In the genomic region with DNA sequence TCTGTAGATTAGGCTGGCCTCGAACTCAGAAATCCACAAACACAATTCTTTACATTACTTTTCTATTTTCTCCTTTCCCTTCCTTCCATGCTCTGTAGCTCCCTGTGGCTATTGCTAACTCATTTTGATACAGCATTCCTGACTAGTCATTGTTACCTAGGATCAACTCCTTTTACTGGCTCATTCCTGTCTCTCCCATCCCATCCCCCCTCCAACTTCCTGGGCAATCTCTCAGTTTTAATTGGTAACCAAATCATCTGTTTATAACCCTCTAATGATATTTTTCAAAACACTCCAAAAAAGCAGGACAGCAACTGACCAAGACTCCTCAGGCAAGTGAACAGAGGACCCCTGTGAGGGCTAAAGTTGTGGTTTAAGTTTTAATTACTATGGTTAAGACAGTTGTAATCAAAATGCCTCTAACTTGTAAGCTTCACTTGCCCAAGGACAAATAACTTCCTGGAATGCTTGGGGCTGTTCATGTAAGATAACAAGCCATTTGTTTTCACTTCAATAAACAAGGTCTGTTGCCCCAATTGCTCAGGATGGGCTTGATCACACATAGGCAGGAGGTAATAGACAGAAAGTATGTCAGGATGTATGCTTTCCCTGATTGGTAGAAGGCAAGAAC, we compare ENCODE assay signal across 28 mouse cellular contexts. TPM values are rescaled to one million over a fixed set of nuclear protein-coding genes. Genes with fewer than 3 reads are reported as not detected.
DNase-seq lines count a peak whose midpoint lies in the region; ATAC-seq lines count a peak whose summit lies in the region.
"Had no signal": no experiment of that assay in that cellular context is flagged by ENCODE, and none has a peak within 500 bp of the region (broad histone marks: within the 10 kb centered on the region; RNA-seq: fewer than 3 reads in every experiment).

No protein-coding gene starts in this region.

- H3K27me3 ChIP-seq in liver, embryonic 11.5 days (replicated peaks; ENCODE audit: control insufficient read depth, insufficient read depth, low read length): no peaks in the 10 kb centered on the region
- H3K27me3 ChIP-seq: CH12.LX; embryonic facial prominence, embryonic 13.5 days; heart, embryonic 13.5 days; hindbrain, embryonic 15.5 days; kidney, embryonic 15.5 days; lung, embryonic 15.5 days; megakaryocyte, embryonic 14.5 days; midbrain, embryonic 13.5 days; neural tube, embryonic 13.5 days had no signal

- WGBS in liver, embryonic 11.5 days: 77% methylated on average over 1 of the region's 1 CpGs

- H3K36me3 ChIP-seq in liver, embryonic 11.5 days (ENCODE audit: control insufficient read depth, insufficient read depth, low read length): no peaks in the 10 kb centered on the region
- H3K36me3 ChIP-seq: embryonic facial prominence, embryonic 13.5 days; forebrain, embryonic 10.5 days; heart, embryonic 13.5 days; hindbrain, embryonic 15.5 days; kidney, embryonic 15.5 days; lung, embryonic 15.5 days; midbrain, embryonic 13.5 days; neural tube, embryonic 13.5 days had no signal

- DNase-seq in liver, embryonic 11.5 days (ENCODE audit: low spot score): no peak
- no peak for DNase-seq in liver
- peak; percentile 67 for DNase-seq in c-Kit-positive CD71-positive TER-119-positive erythroid progenitor cells, embryonic 14.5 days (ENCODE audit: low spot score)
- DNase-seq in thymus, postnatal 14 days: no peak
- DNase-seq in lung, postnatal 10 days: no peak
- no peak for DNase-seq in left cerebral cortex, postnatal 10 days (ENCODE audit: extremely low spot score in 1 of 2, low spot score in 2 of 2)
- DNase-seq: adrenal gland, adult 8-10 months; cerebellum, adult 11 months; cerebellum, adult 9-10 months; gastrocnemius, postnatal 10 days; heart, postnatal 10 days; kidney, adult 11 months; kidney, postnatal 25 days; lung, postnatal 36 days; right cerebral cortex, postnatal 14 days had no signal

- peaks cover 5% of the 10 kb centered on the region; the same call in 1 of the 2 replicates for H3K4me1 ChIP-seq in liver, embryonic 11.5 days (replicated peaks; ENCODE audit: control insufficient read depth, insufficient read depth, low read length)
- H3K4me1 ChIP-seq: embryonic facial prominence, embryonic 13.5 days; hindbrain, embryonic 15.5 days; kidney, embryonic 15.5 days; lung, embryonic 15.5 days; midbrain, embryonic 13.5 days; neural tube, embryonic 13.5 days had no signal

- no peak overlapping the region for H3K4me3 ChIP-seq in liver, embryonic 11.5 days (ENCODE audit: low read depth, low read length)
- H3K4me3 ChIP-seq: embryonic facial prominence, embryonic 13.5 days; forebrain, embryonic 10.5 days; heart, embryonic 13.5 days; hindbrain, embryonic 15.5 days; kidney, embryonic 15.5 days; lung, embryonic 15.5 days; megakaryocyte, embryonic 14.5 days; midbrain, embryonic 13.5 days; neural tube, embryonic 13.5 days had no signal

- intact Hi-C loops in left cerebral cortex, postnatal 10 days (cut with DNase I): no loop called here

- no peaks in the 10 kb centered on the region for H3K9me3 ChIP-seq in liver, embryonic 11.5 days (ENCODE audit: control insufficient read depth, low read length)
- H3K9me3 ChIP-seq: embryonic facial prominence, embryonic 13.5 days; forebrain, embryonic 10.5 days; heart, embryonic 13.5 days; hindbrain, embryonic 15.5 days; kidney, embryonic 15.5 days; lung, embryonic 15.5 days; megakaryocyte, embryonic 14.5 days; midbrain, embryonic 13.5 days; neural tube, embryonic 13.5 days had no signal

- no peak overlapping the region; the same call in 1 of the 2 replicates for H3K4me2 ChIP-seq in liver, embryonic 11.5 days
- H3K4me2 ChIP-seq: embryonic facial prominence, embryonic 13.5 days; heart, embryonic 13.5 days; hindbrain, embryonic 15.5 days; kidney, embryonic 15.5 days; lung, embryonic 15.5 days; midbrain, embryonic 13.5 days; neural tube, embryonic 13.5 days had no signal

- H3K9ac ChIP-seq in liver, embryonic 11.5 days (ENCODE audit: low read depth, low read length): no peak overlapping the region
- H3K9ac ChIP-seq: embryonic facial prominence, embryonic 13.5 days; heart, embryonic 13.5 days; hindbrain, embryonic 15.5 days; kidney, embryonic 15.5 days; lung, embryonic 15.5 days; midbrain, embryonic 13.5 days; neural tube, embryonic 13.5 days had no signal

- peak; percentile 80 for ATAC-seq in liver, embryonic 11.5 days (replicated peaks; ENCODE audit: low FRiP score)
- peak; percentile 58 for ATAC-seq in megakaryocyte progenitor cell, adult 5-6 weeks (replicated peaks; ENCODE audit: poor library complexity)
- ATAC-seq: forebrain, embryonic 16.5 days; inflammation-experienced regulatory T-cells, adult 6 months; midbrain, embryonic 13.5 days had no signal

- H3K27ac ChIP-seq in liver, embryonic 11.5 days (ENCODE audit: low read depth, low read length): no peak overlapping the region
- H3K27ac ChIP-seq: embryonic facial prominence, embryonic 13.5 days; forebrain, embryonic 10.5 days; heart, embryonic 13.5 days; hindbrain, embryonic 15.5 days; kidney, embryonic 15.5 days; lung, embryonic 15.5 days; midbrain, embryonic 13.5 days; neural tube, embryonic 13.5 days had no signal

RNA-seq across cellular contexts. Expression of a gene that starts 35.4 kb away (rescaled TPM):
- polyA plus RNA-seq in liver, embryonic 11.5 days (2014; fragmentation: Nextera tagmentation; extraction: Ambion mirVana): 4.7 and 7.2 TPM in 2 replicates
- total RNA-seq in megakaryocyte progenitor cell, adult 5-6 weeks (2015): 2.1 and 3.0 TPM in 2 replicates
- total RNA-seq in megakaryocyte progenitor cell, adult 5-6 weeks (2017): 0.12 and 0.95 TPM in 2 replicates
- total RNA-seq in left cerebral cortex, postnatal 10 days (2021): 10 to 100 TPM; 23.8 to 26.4 TPM

Comparison
In these comparisons a context has a peak if more than half of its experiments do, and no peak if none do; other contexts are left out.
1. RNA of a gene that starts 35.4 kb away (total RNA-seq): 23.8 to 26.4 TPM in left cerebral cortex, postnatal 10 days; 0.12 to 3.0 TPM in megakaryocyte progenitor cell, adult 5-6 weeks; every median in the first group is over 4 times any median in the second.